Mouse (Mus musculus) CD4-positive, CD25-positive, alpha-beta regulatory T cell, adult 4 months (primary cell): Measurements from ENCODE around the gene Gm20917. TPM values are rescaled to one million over a fixed set of nuclear protein-coding genes. Genes with fewer than 3 reads are reported as not detected.
"Not testable (repeated sequence)": the region's sequence is repeated elsewhere in the genome, so short reads cannot be mapped to it uniquely, and the experiment has no call there.

Source experiments
- ATAC-seq: one replicate; pipeline ENCODE4 v1.8.0; 2017
- polyA plus RNA-seq, 2 experiments: library from polyadenylated mRNA; unstranded; fragments of 100-300 nt; shearing (Covaris generic); gene quantifications; one replicate each; pipeline ENCODE4 v1.2.1; 2017

Gm20917 gene
- not detected for polyA plus RNA-seq

GRCm38 (mm10) chrY:79151022-79151421 is at the start of gene Gm20917:
Gene Gm20917, minus strand, starts transcription at chrY:79151122.
- ATAC-seq: not testable (repeated sequence)

Other genes with a start within 250 kb of the Gm20917 start
- not detected for gene Gm20916, start 168.4 kb upstream of the Gm20917 start, polyA plus RNA-seq